In the genomic region with DNA sequence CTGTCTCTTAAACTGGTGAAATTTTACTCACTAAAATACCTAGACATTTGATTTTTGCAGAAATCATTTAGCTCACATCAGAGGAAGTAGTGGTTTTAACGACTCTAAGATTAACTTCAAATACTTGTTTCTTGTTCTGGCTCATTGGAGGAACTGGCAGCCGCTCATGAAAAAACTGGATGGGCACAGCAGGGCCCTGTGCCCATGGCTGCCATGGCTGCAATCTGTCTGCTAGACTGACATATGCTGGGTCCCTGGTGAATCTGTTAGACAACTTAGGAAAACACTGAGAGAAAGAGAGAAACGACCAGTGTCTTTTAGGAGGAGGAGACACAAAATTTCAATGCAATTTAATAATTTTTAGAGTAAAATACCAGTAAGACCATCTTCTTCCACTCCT, we compare ENCODE assay signal across 16 mouse cellular contexts.
A peak's percentile ranks its signal among the peaks of the same experiment; 100 is the strongest.
DNase-seq lines count a peak whose midpoint lies in the region; ATAC-seq and TF ChIP-seq lines count a peak whose summit lies in the region.
"Had no signal": no experiment of that assay in that cellular context is flagged by ENCODE, and none has a peak within 500 bp of the region (broad histone marks: within the 10 kb centered on the region; RNA-seq: fewer than 3 reads in every experiment).

No protein-coding gene starts in this region.

- WGBS in cerebellum, adult 2 months: 4% methylated on average over 3 of the region's 3 CpGs
- WGBS in forebrain, embryonic 16.5 days: 57% methylated on average over 3 of the region's 3 CpGs

- no peak for TF ChIP-seq POLR2A in cerebellum, adult 2 months (IDR thresholded peaks at IDR 0.05; ENCODE audit: borderline replicate concordance, insufficient read depth, low read length)

- no peak overlapping the region for H3K9ac ChIP-seq in forebrain, embryonic 16.5 days (replicated peaks; ENCODE audit: low read depth, low read length)
- H3K9ac ChIP-seq: liver, embryonic 12.5 days; neural tube, embryonic 15.5 days had no signal

- H3K27me3 ChIP-seq in cerebellum, adult 2 months (ENCODE audit: control insufficient read depth, insufficient read depth, low read length): no peaks in the 10 kb centered on the region
- no peaks in the 10 kb centered on the region for H3K27me3 ChIP-seq in forebrain, embryonic 16.5 days (replicated peaks; ENCODE audit: control insufficient read depth, insufficient read depth, low read length)
- H3K27me3 ChIP-seq: CH12.LX; liver, embryonic 12.5 days; neural tube, embryonic 15.5 days had no signal

- intact Hi-C loops in heart, postnatal 10 days (cut with DNase I): no loop called here

- no peak overlapping the region for H3K27ac ChIP-seq in cerebellum, adult 2 months (ENCODE audit: insufficient read depth, low read length)
- no peak overlapping the region for H3K27ac ChIP-seq in forebrain, embryonic 16.5 days (ENCODE audit: low read length)
- H3K27ac ChIP-seq: gastrocnemius, adult 2 months; heart, adult 2 months; liver, embryonic 12.5 days; neural tube, embryonic 15.5 days had no signal

- ATAC-seq in forebrain, embryonic 16.5 days: peak; percentile 92
- ATAC-seq: liver, embryonic 12.5 days had no signal

- no peaks in the 10 kb centered on the region for H3K36me3 ChIP-seq in forebrain, embryonic 16.5 days (ENCODE audit: control insufficient read depth, insufficient read depth)
- H3K36me3 ChIP-seq: liver, embryonic 12.5 days; neural tube, embryonic 15.5 days had no signal

- H3K4me3 ChIP-seq in cerebellum, adult 2 months (replicated peaks; ENCODE audit: insufficient read depth, low read depth, low read length): no peak overlapping the region
- H3K4me3 ChIP-seq in forebrain, embryonic 16.5 days (replicated peaks; ENCODE audit: low read length): no peak overlapping the region
- H3K4me3 ChIP-seq: erythroblast, embryonic 14.5 days; gastrocnemius, adult 2 months; heart, adult 2 months; liver, embryonic 12.5 days; neural tube, embryonic 15.5 days had no signal

- H3K4me2 ChIP-seq in forebrain, embryonic 16.5 days (ENCODE audit: low read length): no peak overlapping the region
- H3K4me2 ChIP-seq: liver, embryonic 12.5 days; neural tube, embryonic 15.5 days had no signal

- no peaks in the 10 kb centered on the region; the same call in 1 of the 2 replicates for H3K9me3 ChIP-seq in forebrain, embryonic 16.5 days (ENCODE audit: control insufficient read depth, low read length)
- H3K9me3 ChIP-seq: liver, embryonic 12.5 days; neural tube, embryonic 15.5 days had no signal

- peaks cover 5% of the 10 kb centered on the region; the same call in 1 of the 2 replicates for H3K4me1 ChIP-seq in cerebellum, adult 2 months (ENCODE audit: control insufficient read depth, insufficient read depth, low read length)
- peaks cover 2% of the 10 kb centered on the region; the same call in 1 of the 2 replicates for H3K4me1 ChIP-seq in forebrain, embryonic 16.5 days (replicated peaks; ENCODE audit: control insufficient read depth, insufficient read depth, low read length)
- H3K4me1 ChIP-seq: liver, embryonic 12.5 days; neural tube, embryonic 15.5 days had no signal

- peak; percentile 58 to 63 for DNase-seq in right cerebral cortex, postnatal 10 days (ENCODE audit: low spot score in 2 of 2)
- DNase-seq in right cerebral cortex, postnatal 25 days: no peak
- DNase-seq in cerebellum, adult 2 months: peak; percentile 76 to 89
- peak; percentile 12 to 18 for DNase-seq in layer of hippocampus, postnatal 25 days (ENCODE audit: extremely low spot score in 1 of 2, low spot score in 1 of 2)
- DNase-seq in adrenal gland, postnatal 10 days: no peak
- no peak for DNase-seq in heart, postnatal 10 days
- no peak for DNase-seq in embryo, embryonic 9.5 days (ENCODE audit: extremely low spot score)
- DNase-seq: gastrocnemius, adult 2 months; heart, adult 2 months; kidney, postnatal 14 days; thymus, postnatal 4 days had no signal

- no peak for TF ChIP-seq CTCF in cerebellum, adult 2 months (IDR thresholded peaks at IDR 0.05; ENCODE audit: borderline replicate concordance, insufficient read depth, low read depth, low read length)

Comparison
In these comparisons a context has a peak if more than half of its experiments do, and no peak if none do; other contexts are left out.
1. DNase-seq: peak in right cerebral cortex, postnatal 10 days (2 of 2), cerebellum, adult 2 months (2 of 2) and layer of hippocampus, postnatal 25 days (2 of 2); none in right cerebral cortex, postnatal 25 days (single experiment), adrenal gland, postnatal 10 days (single experiment), heart, postnatal 10 days (0 of 2) and embryo, embryonic 9.5 days (single experiment).